Mouse (Mus musculus): ENCODE results near the gene Adamts8. TPM values are rescaled to one million over a fixed set of nuclear protein-coding genes. Genes with fewer than 3 reads are reported as not detected.

The Adamts8 gene
- total and polyA plus RNA-seq, 3 experiments: not detected

GRCm38 (mm10) chr9:30903266-30903665, 39.1 kb upstream of the Adamts8 start:
- Histone ChIP-seq H3K9me3 (replicated peaks; ENCODE audit: insufficient read depth, low read length) (no peaks in the 10 kb centered on the region), H3K4me1 (ENCODE audit: control insufficient read depth in 1 of 2, insufficient read depth in 2 of 2, low read length in 2 of 2) (no peaks in the 10 kb centered on the region), H3K4me3 (ENCODE audit: control insufficient read depth in 1 of 2, insufficient read depth in 1 of 2, low read depth in 2 of 2, low read length in 2 of 2) (no peak overlapping the region), H3K79me2 (ENCODE audit: control insufficient read depth, insufficient read depth, low read length, poor library complexity) (no peaks in the 10 kb centered on the region), H3K36me3 (ENCODE audit: control insufficient read depth in 1 of 2, insufficient read depth in 2 of 2, low read length in 2 of 2) (no peaks in the 10 kb centered on the region), H3K27ac (ENCODE audit: control insufficient read depth, low read depth, low read length) (no peak overlapping the region), H3K9ac (ENCODE audit: control insufficient read depth, low read depth, low read length, poor library complexity, severe bottlenecking) (no peak overlapping the region), H3K27me3 (ENCODE audit: control insufficient read depth in 1 of 2, insufficient read depth in 2 of 2, low read length in 2 of 2) (no peaks in the 10 kb centered on the region)
- no peak for DNase-seq (ENCODE audit: low read depth, low spot score)
- TF ChIP-seq SMC3 (IDR thresholded peaks at IDR 0.05; ENCODE audit: low read depth, low read length) (no peak), E2F4 (IDR thresholded peaks at IDR 0.05; ENCODE audit: borderline replicate concordance, low read depth, low read length) (no peak), TCF12 (IDR thresholded peaks at IDR 0.05; ENCODE audit: low read depth, low read length) (no peak)

GRCm38 (mm10) chr9:30905861-30906260, 36.5 kb upstream of the Adamts8 start:
- Histone ChIP-seq H3K9me3 (replicated peaks; ENCODE audit: insufficient read depth, low read length) (no peaks in the 10 kb centered on the region), H3K4me1 (ENCODE audit: control insufficient read depth in 1 of 2, insufficient read depth in 2 of 2, low read length in 2 of 2) (no peaks in the 10 kb centered on the region), H3K4me3 (ENCODE audit: control insufficient read depth in 1 of 2, insufficient read depth in 1 of 2, low read depth in 2 of 2, low read length in 2 of 2) (no peak overlapping the region), H3K9ac (ENCODE audit: control insufficient read depth, low read depth, low read length, poor library complexity, severe bottlenecking) (no peak overlapping the region), H3K79me2 (ENCODE audit: control insufficient read depth, insufficient read depth, low read length, poor library complexity) (no peaks in the 10 kb centered on the region), H3K27ac (ENCODE audit: control insufficient read depth, low read depth, low read length) (no peak overlapping the region), H3K36me3 (ENCODE audit: control insufficient read depth in 1 of 2, insufficient read depth in 2 of 2, low read length in 2 of 2) (no peaks in the 10 kb centered on the region), H3K27me3 (ENCODE audit: control insufficient read depth in 1 of 2, insufficient read depth in 2 of 2, low read length in 2 of 2) (no peaks in the 10 kb centered on the region)
- DNase-seq (ENCODE audit: low read depth, low spot score): no peak
- TF ChIP-seq ETS1 (IDR thresholded peaks at IDR 0.05; ENCODE audit: low read depth, low read length) (no peak), MAZ (IDR thresholded peaks at IDR 0.05; ENCODE audit: low read depth, low read length) (no peak), CTCF (IDR thresholded peaks at IDR 0.05 in 2 of 3, conservative IDR thresholded peaks at IDR 0.05 in 1 of 3; ENCODE audit: control insufficient read depth in 1 of 3, insufficient read depth in 1 of 3, low read depth in 2 of 3, low read length in 3 of 3, poor library complexity in 1 of 3, severe bottlenecking in 1 of 3) (no peak), POLR2AphosphoS2 (IDR thresholded peaks at IDR 0.05; ENCODE audit: low read length) (no peak), HCFC1 (IDR thresholded peaks at IDR 0.05; ENCODE audit: low read depth, low read length) (no peak), KAT2A (conservative IDR thresholded peaks at IDR 0.05; ENCODE audit: low read depth, low read length) (no peak), ZKSCAN1 (IDR thresholded peaks at IDR 0.05; ENCODE audit: low read depth, low read length) (no peak), NRF1 (IDR thresholded peaks at IDR 0.05; ENCODE audit: insufficient read depth, low read depth, low read length, poor library complexity, severe bottlenecking) (no peak), MYC (IDR thresholded peaks at IDR 0.05; ENCODE audit: low read depth, low read length) (no peak), POLR2AphosphoS5 (IDR thresholded peaks at IDR 0.05; ENCODE audit: borderline replicate concordance, low read depth, low read length) (no peak), E2F4 (IDR thresholded peaks at IDR 0.05; ENCODE audit: borderline replicate concordance, low read depth, low read length) (no peak), RCOR1 (IDR thresholded peaks at IDR 0.05; ENCODE audit: low read depth, low read length) (no peak), ZC3H11A (IDR thresholded peaks at IDR 0.05; ENCODE audit: low read depth, low read length) (no peak), ZMIZ1 (IDR thresholded peaks at IDR 0.05; ENCODE audit: low read depth, low read length) (no peak), EP300 (IDR thresholded peaks at IDR 0.05; ENCODE audit: low read depth in 1 of 2, low read length in 2 of 2) (no peak), CHD2 (IDR thresholded peaks at IDR 0.05; ENCODE audit: low read length) (no peak)
